Mouse (Mus musculus): Measurements from ENCODE around the gene Cdh8. TPM values are rescaled to one million over a fixed set of nuclear protein-coding genes. Genes with fewer than 3 reads are reported as not detected.

The Cdh8 gene
- total and polyA plus RNA-seq, 3 experiments, result not detected

- Histone ChIP-seq H3K27ac (ENCODE audit: control insufficient read depth, low read depth, low read length) (no peak overlapping the region), H3K9me3 (replicated peaks; ENCODE audit: insufficient read depth, low read length) (no peaks in the 10 kb centered on the region), H3K9ac (ENCODE audit: control insufficient read depth, low read depth, low read length, poor library complexity, severe bottlenecking) (no peak overlapping the region), H3K79me2 (ENCODE audit: control insufficient read depth, insufficient read depth, low read length, poor library complexity) (no peaks in the 10 kb centered on the region), H3K4me1 (ENCODE audit: control insufficient read depth in 1 of 2, insufficient read depth in 2 of 2, low read length in 2 of 2) (no peaks in the 10 kb centered on the region), H3K36me3 (ENCODE audit: control insufficient read depth in 1 of 2, insufficient read depth in 2 of 2, low read length in 2 of 2) (no peaks in the 10 kb centered on the region), H3K27me3 (ENCODE audit: control insufficient read depth in 1 of 2, insufficient read depth in 2 of 2, low read length in 2 of 2) (no peaks in the 10 kb centered on the region), H3K4me3 (ENCODE audit: control insufficient read depth in 1 of 2, insufficient read depth in 1 of 2, low read depth in 2 of 2, low read length in 2 of 2) (no peak overlapping the region)
- TF ChIP-seq UBTF (IDR thresholded peaks at IDR 0.05; ENCODE audit: borderline replicate concordance, insufficient read depth, low read depth, low read length) (no peak), POLR2AphosphoS5 (IDR thresholded peaks at IDR 0.05; ENCODE audit: borderline replicate concordance, low read depth, low read length) (no peak), ZC3H11A (IDR thresholded peaks at IDR 0.05; ENCODE audit: low read depth, low read length) (no peak), SMC3 (IDR thresholded peaks at IDR 0.05; ENCODE audit: low read depth, low read length) (no peak), MYC (IDR thresholded peaks at IDR 0.05; ENCODE audit: low read depth, low read length) (no peak), CHD2 (IDR thresholded peaks at IDR 0.05; ENCODE audit: low read length) (no peak), HCFC1 (IDR thresholded peaks at IDR 0.05; ENCODE audit: low read depth, low read length) (no peak), BHLHE40 (IDR thresholded peaks at IDR 0.05; ENCODE audit: borderline replicate concordance, low read depth, low read length) (no peak), NRF1 (IDR thresholded peaks at IDR 0.05; ENCODE audit: insufficient read depth, low read depth, low read length, poor library complexity, severe bottlenecking) (no peak), E2F4 (IDR thresholded peaks at IDR 0.05; ENCODE audit: borderline replicate concordance, low read depth, low read length) (no peak), ZNF384 (IDR thresholded peaks at IDR 0.05; ENCODE audit: low read depth, low read length) (no peak), POLR2AphosphoS2 (IDR thresholded peaks at IDR 0.05; ENCODE audit: low read length) (no peak), RCOR1 (IDR thresholded peaks at IDR 0.05; ENCODE audit: low read depth, low read length) (no peak), USF1 (IDR thresholded peaks at IDR 0.05; ENCODE audit: low read depth, low read length) (no peak), MAFK (IDR thresholded peaks at IDR 0.05; ENCODE audit: borderline replicate concordance, low read depth, low read length) (no peak), TAL1 (IDR thresholded peaks at IDR 0.05; ENCODE audit: low read length) (no peak), MAX (IDR thresholded peaks at IDR 0.05; ENCODE audit: low read length) (no peak), POLR2A (IDR thresholded peaks at IDR 0.05; ENCODE audit: control insufficient read depth in 1 of 2, insufficient read depth in 1 of 2, low read depth in 1 of 2, low read length in 2 of 2, poor library complexity in 1 of 2) (no peak), MEF2A (IDR thresholded peaks at IDR 0.05; ENCODE audit: extremely low read depth, insufficient replicate concordance, low read depth, low read length, poor library complexity, severe bottlenecking) (no peak)
- no peak for DNase-seq (ENCODE audit: low read depth, low spot score)
Measured at GRCm38 (mm10) chr8:99417456-99417855, 1.2 kb upstream of the Cdh8 start.

- Histone ChIP-seq H3K27me3 (ENCODE audit: control insufficient read depth in 1 of 2, insufficient read depth in 2 of 2, low read length in 2 of 2) (no peaks in the 10 kb centered on the region), H3K79me2 (ENCODE audit: control insufficient read depth, insufficient read depth, low read length, poor library complexity) (no peaks in the 10 kb centered on the region), H3K36me3 (ENCODE audit: control insufficient read depth in 1 of 2, insufficient read depth in 2 of 2, low read length in 2 of 2) (no peaks in the 10 kb centered on the region), H3K9ac (ENCODE audit: control insufficient read depth, low read depth, low read length, poor library complexity, severe bottlenecking) (no peak overlapping the region), H3K4me3 (ENCODE audit: control insufficient read depth in 1 of 2, insufficient read depth in 1 of 2, low read depth in 2 of 2, low read length in 2 of 2) (no peak overlapping the region), H3K9me3 (replicated peaks; ENCODE audit: insufficient read depth, low read length) (no peaks in the 10 kb centered on the region), H3K4me1 (ENCODE audit: control insufficient read depth in 1 of 2, insufficient read depth in 2 of 2, low read length in 2 of 2) (no peaks in the 10 kb centered on the region), H3K27ac (ENCODE audit: control insufficient read depth, low read depth, low read length) (no peak overlapping the region)
- TF ChIP-seq ZKSCAN1 (IDR thresholded peaks at IDR 0.05; ENCODE audit: low read depth, low read length) (no peak), MAFK (IDR thresholded peaks at IDR 0.05; ENCODE audit: borderline replicate concordance, low read depth, low read length) (no peak), MAZ (IDR thresholded peaks at IDR 0.05; ENCODE audit: low read depth, low read length) (no peak), GATA1 (IDR thresholded peaks at IDR 0.05; ENCODE audit: low read depth, low read length) (no peak)
- no peak for DNase-seq (ENCODE audit: low read depth, low spot score)
Measured at GRCm38 (mm10) chr8:99415076-99415965, 950 bp downstream of the Cdh8 start.
